Mouse (Mus musculus) liver, adult 2 months (tissue): ENCODE data around the gene Erlin1. TPM values are rescaled to one million over a fixed set of nuclear protein-coding genes. Genes with fewer than 3 reads are reported as not detected.

Experiments
- DNase-seq: peaks from one replicate; pipeline ENCODE4 v3.0.0-alpha.2; 2011; ENCODE audit warnings: low read depth, low spot score; ENCODE audit errors: extremely low read depth
- H3K27ac ChIP-seq: fragments of 200-500 bp; replicated peaks from 2 replicates; pipeline ENCODE4 v1.5.1; 2012; ENCODE audit warnings: low read depth, mild to moderate bottlenecking, control low read depth, inconsistent platforms, low read length; ENCODE audit not compliant: insufficient read depth
- H3K27me3 ChIP-seq: fragments of 200-500 bp; 2 replicates; pipeline ENCODE4 v1.6.1; 2012; ENCODE audit warnings: mild to moderate bottlenecking, moderate library complexity, low read length, inconsistent platforms; ENCODE audit not compliant: control insufficient read depth, insufficient read depth
- H3K36me3 ChIP-seq: fragments of 200-500 bp; 2 replicates; pipeline ENCODE4 v1.6.1; 2012; ENCODE audit warnings: low read length, inconsistent platforms; ENCODE audit not compliant: control insufficient read depth, insufficient read depth
- H3K4me1 ChIP-seq: fragments of 200-500 bp; 2 replicates; pipeline ENCODE4 v1.6.1; 2011; ENCODE audit warnings: low read length; ENCODE audit not compliant: control insufficient read depth, insufficient read depth
- H3K4me3 ChIP-seq: fragments of 200-500 bp; 2 replicates; pipeline ENCODE4 v1.5.1; 2011; ENCODE audit warnings: low read depth, mild to moderate bottlenecking, control low read depth, low read length, moderate library complexity; ENCODE audit not compliant: insufficient read depth
- H3K79me2 ChIP-seq: fragments of 200-500 bp; 2 replicates; pipeline ENCODE4 v1.6.1; 2012; ENCODE audit warnings: inconsistent platforms, mild to moderate bottlenecking, low read length, moderate library complexity; ENCODE audit not compliant: control insufficient read depth, insufficient read depth
- H3K9ac ChIP-seq: fragments of 200-500 bp; 2 replicates; pipeline ENCODE4 v1.6.1; 2012; ENCODE audit warnings: low read depth, mild to moderate bottlenecking, control low read depth, inconsistent platforms, low read length
- CTCF ChIP-seq: fragments of 200-500 bp; IDR thresholded peaks from 2 replicates; pipeline ENCODE4 v1.5.1; 2011; ENCODE audit warnings: low read depth, low read length, control low read depth
- POLR2A ChIP-seq: fragments of 200-500 bp; IDR thresholded peaks from 2 replicates; pipeline ENCODE4 v1.6.1; 2011; ENCODE audit warnings: low read length, control low read depth; ENCODE audit not compliant: insufficient read depth; ENCODE audit errors: extremely low read depth
- WGBS: fragments of 180-500 bp; shearing (Covaris S2); methylation state at CpG from one replicate; pipeline ENCODE4 v1.1.7; 2018; 5-methylcytosine and 5-hydroxymethylcytosine counted together
- polyA plus RNA-seq: library from polyadenylated mRNA; depleted of rRNA; stranded (reverse); fragments of >200 nt; gene quantifications from 2 replicates; pipeline ENCODE4 v1.2.3, GENCODE M21; 2012
- total RNA-seq: library from RNA; depleted of rRNA; stranded (reverse); fragments of >200 nt; gene quantifications from 2 replicates; pipeline ENCODE4 v1.2.3, GENCODE M21; 2014

Gene Erlin1
- total and polyA plus RNA-seq, 2 experiments = 19.0 to 27.8 TPM

- no peak for TF ChIP-seq CTCF
- TF ChIP-seq POLR2A = no peak
- 91% methylated on average over 12 of the region's 12 CpGs for WGBS
- Histone ChIP-seq H3K79me2 (no peaks in the 10 kb centered on the region), H3K9ac (no peak overlapping the region), H3K36me3 (peaks cover 26% of the 10 kb centered on the region), H3K4me3 (no peak overlapping the region), H3K27me3 (no peaks in the 10 kb centered on the region), H3K4me1 (peaks cover 3% of the 10 kb centered on the region; the same call in 1 of the 2 replicates), H3K27ac (no peak overlapping the region)
- no peak for DNase-seq
Measured at GRCm38 (mm10) chr19:44007186-44007585, 62.4 kb downstream of the Erlin1 start.

- no peak for TF ChIP-seq POLR2A
- 89% methylated on average over 4 of the region's 4 CpGs for WGBS
- H3K27me3 ChIP-seq = no peaks in the 10 kb centered on the region
- no peak overlapping the region for H3K4me3 ChIP-seq
- H3K36me3 ChIP-seq = peaks cover 19% of the 10 kb centered on the region
- H3K4me1 ChIP-seq = peaks cover 4% of the 10 kb centered on the region
- DNase-seq = no peak
- no peak overlapping the region for H3K9ac ChIP-seq
- H3K27ac ChIP-seq = no peak overlapping the region
- no peaks in the 10 kb centered on the region for H3K79me2 ChIP-seq
Measured at GRCm38 (mm10) chr19:44005025-44005424, 64.6 kb downstream of the Erlin1 start.

DNA sequence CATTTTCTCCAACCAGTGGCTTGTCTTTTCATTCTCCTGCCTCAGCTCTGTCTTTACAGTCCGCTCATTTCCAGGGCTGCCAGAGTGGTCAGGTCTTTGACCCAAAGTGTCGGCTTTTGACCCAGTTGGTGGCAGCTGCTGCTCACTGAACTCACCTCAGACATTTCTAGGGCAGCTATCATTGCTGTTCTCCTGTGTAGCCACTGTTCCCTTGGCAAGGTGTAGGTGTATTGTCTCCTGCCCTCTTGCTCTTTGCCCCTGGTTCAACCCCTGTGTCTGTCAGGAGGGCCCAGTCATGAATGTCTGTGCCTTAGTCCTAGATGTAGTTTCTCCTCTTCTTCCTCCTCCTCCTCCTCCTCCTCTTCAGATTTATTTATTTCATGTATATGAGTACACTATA is 65.3 kb downstream of the Erlin1 start:
- H3K27me3 ChIP-seq = no peaks in the 10 kb centered on the region
- peak overlapping the region; percentile 45 for H3K27ac ChIP-seq
- 30% methylated on average over 2 of the region's 2 CpGs for WGBS
- H3K36me3 ChIP-seq = peaks cover 19% of the 10 kb centered on the region
- H3K4me1 ChIP-seq = peaks cover 9% of the 10 kb centered on the region
- peak; percentile 98 for DNase-seq
- no peak overlapping the region for H3K9ac ChIP-seq
- H3K4me3 ChIP-seq = no peak overlapping the region
- H3K79me2 ChIP-seq = no peaks in the 10 kb centered on the region
- TF ChIP-seq CTCF (no peak), POLR2A (no peak)

GRCm38 (mm10) chr19:44000720-44001119 is 68.9 kb downstream of the Erlin1 start:
- Histone ChIP-seq H3K36me3 (peaks cover 4% of the 10 kb centered on the region), H3K9ac (no peak overlapping the region), H3K4me1 (peaks cover 15% of the 10 kb centered on the region), H3K79me2 (no peaks in the 10 kb centered on the region), H3K27ac (no peak overlapping the region), H3K27me3 (no peaks in the 10 kb centered on the region), H3K4me3 (no peak overlapping the region)
- 89% methylated on average over 5 of the region's 5 CpGs for WGBS
- no peak for DNase-seq
- no peak for TF ChIP-seq CTCF
- TF ChIP-seq POLR2A = no peak

DNA sequence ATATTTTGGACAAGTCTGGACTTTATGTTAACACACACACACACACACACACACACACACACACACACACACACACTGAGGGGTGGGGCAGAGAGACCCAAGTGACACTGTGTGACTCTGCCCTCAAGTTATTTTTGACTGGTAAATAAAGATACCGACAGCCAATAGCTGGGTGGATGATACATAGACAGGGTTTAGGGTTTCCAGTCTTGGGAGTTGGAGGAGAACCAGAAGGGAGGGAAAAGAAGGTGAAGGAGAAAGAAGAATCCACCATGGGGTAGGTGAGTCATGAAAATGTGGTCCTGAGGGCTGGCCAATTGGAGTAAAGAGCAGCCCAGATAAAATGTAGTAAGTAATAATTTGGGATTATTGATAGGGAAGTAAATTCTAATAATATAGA is 69.5 kb downstream of the Erlin1 start:
- Histone ChIP-seq H3K4me3 (no peak overlapping the region), H3K4me1 (peaks cover 15% of the 10 kb centered on the region), H3K27ac (peak overlapping the region; percentile 53), H3K79me2 (no peaks in the 10 kb centered on the region), H3K27me3 (no peaks in the 10 kb centered on the region), H3K9ac (no peak overlapping the region), H3K36me3 (no peaks in the 10 kb centered on the region)
- WGBS = 21% methylated on average over 1 of the region's 1 CpGs
- DNase-seq = no peak
- TF ChIP-seq POLR2A (no peak), CTCF (no peak)

DNA sequence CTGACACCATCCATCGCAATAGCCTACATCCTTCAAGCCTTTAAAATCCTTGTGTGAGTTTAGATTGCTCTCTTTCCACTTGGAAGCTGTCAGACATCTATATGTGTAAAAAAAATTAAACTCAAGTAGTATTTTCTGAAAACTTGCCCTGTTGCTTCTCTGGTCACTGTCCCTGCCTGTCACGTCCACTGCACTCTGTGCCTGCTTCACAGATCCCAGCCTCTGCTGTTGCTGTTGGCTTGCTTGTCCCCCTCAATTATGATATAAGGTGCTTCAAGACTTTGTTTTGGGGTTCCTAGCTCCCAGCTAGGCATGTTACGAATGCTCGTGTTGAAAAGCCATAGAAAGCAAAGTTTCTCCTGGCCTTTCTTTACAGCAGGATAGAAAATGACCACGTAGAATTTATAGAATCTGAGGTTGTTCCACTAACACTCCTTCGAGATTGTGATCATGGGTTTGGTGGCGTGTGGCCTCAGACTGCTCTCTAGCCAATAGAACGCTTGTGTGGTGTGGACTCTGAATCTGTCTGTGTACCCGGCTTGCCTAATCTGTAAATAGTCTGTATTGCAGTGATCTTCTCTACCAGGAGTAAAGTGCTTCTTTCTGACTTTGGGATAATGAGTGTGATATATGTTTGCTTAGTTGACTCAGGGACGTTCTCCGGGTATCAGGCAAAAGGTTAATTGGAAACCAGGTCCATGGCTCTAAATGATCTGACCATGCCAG is 70.6 kb downstream of the Erlin1 start:
- Histone ChIP-seq H3K4me3 (no peak overlapping the region), H3K79me2 (no peaks in the 10 kb centered on the region), H3K27ac (peak overlapping the region; percentile 91), H3K27me3 (no peaks in the 10 kb centered on the region), H3K36me3 (no peaks in the 10 kb centered on the region), H3K4me1 (peaks cover 12% of the 10 kb centered on the region), H3K9ac (peak overlapping the region; percentile 13; the same call in 1 of the 2 replicates)
- TF ChIP-seq CTCF (no peak), POLR2A (no peak)
- peak; percentile 98 for DNase-seq
- 26% methylated on average over 11 of the region's 11 CpGs for WGBS
